Mouse (Mus musculus) testis, postnatal 10 days (tissue): ENCODE results near the gene Psme2b.
"Not testable (repeated sequence)": the region's sequence is repeated elsewhere in the genome, so short reads cannot be mapped to it uniquely, and the experiment has no call there.

Source experiments
- DNase-seq: peaks from one replicate; pipeline ENCODE4 v3.0.0; 2021; ENCODE audit warnings: low spot score

Psme2b gene

GRCm38 (mm10) chr11:48901567-48901930 lies 44.4 kb downstream of the Psme2b start:
- DNase-seq, result not testable (repeated sequence)

GRCm38 (mm10) chr11:48900654-48901566 lies 45.1 kb downstream of the Psme2b start:
- not testable (repeated sequence) for DNase-seq

GRCm38 (mm10) chr11:48898812-48899431 lies 47.1 kb downstream of the Psme2b start:
- DNase-seq, result no peak
